Mouse (Mus musculus) midbrain, embryonic 13.5 days (tissue): Measurements from ENCODE around the gene Eif2s3x. TPM values are rescaled to one million over a fixed set of nuclear protein-coding genes. Genes with fewer than 3 reads are reported as not detected.

Source experiments
- ATAC-seq: fragments of 200-750 bp; cut with Nextera tagmentation; 2 replicates; pipeline ENCODE4 v1.8.0; 2017; ENCODE audit warnings: mild to moderate bottlenecking, moderate TSS enrichment, moderate library complexity
- H3K27ac ChIP-seq: fragments of 300-500 bp; sonication (generic); 2 replicates; pipeline ENCODE4 v1.5.1; 2015; ENCODE audit warnings: inconsistent platforms, mild to moderate bottlenecking, moderate library complexity
- H3K27me3 ChIP-seq: fragments of 300-500 bp; sonication (generic); 2 replicates; pipeline ENCODE4 v1.6.1; 2015; ENCODE audit warnings: mild to moderate bottlenecking, inconsistent platforms
- H3K36me3 ChIP-seq: fragments of 300-500 bp; sonication (generic); 2 replicates; pipeline ENCODE4 v1.6.1; 2015; ENCODE audit warnings: mild to moderate bottlenecking, inconsistent platforms
- H3K4me1 ChIP-seq: fragments of 300-500 bp; sonication (generic); replicated peaks from 2 replicates; pipeline ENCODE4 v1.6.1; 2015; ENCODE audit warnings: inconsistent platforms
- H3K4me2 ChIP-seq: fragments of 300-500 bp; sonication (generic); replicated peaks from 2 replicates; pipeline ENCODE4 v1.6.1; 2015; ENCODE audit warnings: moderate library complexity, mild to moderate bottlenecking, inconsistent platforms
- H3K4me3 ChIP-seq: fragments of 300-500 bp; sonication (generic); replicated peaks from 2 replicates; pipeline ENCODE4 v1.5.1; 2015; ENCODE audit warnings: mild to moderate bottlenecking, inconsistent platforms
- H3K9ac ChIP-seq: fragments of 300-500 bp; sonication (generic); replicated peaks from 2 replicates; pipeline ENCODE4 v1.6.1; 2015; ENCODE audit warnings: mild to moderate bottlenecking, inconsistent platforms
- H3K9me3 ChIP-seq: fragments of 300-500 bp; sonication (generic); 2 replicates; pipeline ENCODE4 v1.6.1; 2016; ENCODE audit warnings: mild to moderate bottlenecking, inconsistent platforms
- WGBS: fragments of 180-500 bp; shearing (Covaris S2); methylation state at CpG from one replicate; pipeline ENCODE4 v1.1.7; 2015; 5-methylcytosine and 5-hydroxymethylcytosine counted together
- polyA plus RNA-seq: library from polyadenylated mRNA; unstranded; fragments of >200 nt; fragmentation: Nextera tagmentation; extraction: Ambion mirVana; gene quantifications from 2 replicates; pipeline ENCODE4 v1.2.1, GENCODE M21; 2015

Eif2s3x gene
- polyA plus RNA-seq, 1 experiment from 2014 or later, result 103 TPM

DNA sequence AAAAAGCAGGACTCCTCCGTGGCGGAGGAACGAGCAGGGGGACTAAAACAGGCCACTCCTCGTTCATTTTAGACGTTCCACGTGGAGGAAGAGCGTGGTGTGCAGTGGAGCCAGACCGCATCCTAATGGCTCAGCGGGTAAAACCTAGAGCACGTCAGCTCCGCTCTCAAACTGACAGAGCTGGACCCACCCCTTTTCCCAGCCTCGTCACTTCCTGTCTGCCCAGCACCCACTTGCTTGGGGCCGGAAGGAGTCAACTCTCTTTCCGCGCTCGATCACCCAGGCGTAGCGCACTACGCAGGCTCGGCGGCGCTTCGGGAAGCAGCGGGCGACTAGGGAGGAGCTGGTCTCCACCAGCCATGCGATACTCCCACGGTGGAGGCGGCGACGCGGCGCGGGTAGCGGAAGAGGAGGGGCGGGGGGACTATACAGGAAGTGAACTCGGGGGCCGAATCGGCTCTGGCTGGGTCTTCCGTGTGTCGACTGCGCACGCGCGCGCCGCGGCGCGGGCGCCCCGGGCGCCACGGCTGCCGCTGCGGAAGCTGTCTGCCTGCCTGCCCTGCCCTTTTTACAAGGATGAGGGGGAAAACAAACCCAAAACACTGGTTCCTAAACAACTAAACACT is 34.8 kb downstream of the Eif2s3x start:
- H3K9me3 ChIP-seq, result no peaks in the 10 kb centered on the region
- peak overlapping the region; percentile 55 for H3K9ac ChIP-seq
- peak overlapping the region; percentile 48 for H3K4me3 ChIP-seq
- H3K27ac ChIP-seq, result peak overlapping the region; percentile 95
- no peaks in the 10 kb centered on the region for H3K36me3 ChIP-seq
- H3K4me2 ChIP-seq, result peak overlapping the region; percentile 58
- 1% methylated on average over 55 of the region's 55 CpGs for WGBS
- ATAC-seq, result peak; percentile 100
- peaks cover 6% of the 10 kb centered on the region; the same call in 1 of the 2 replicates for H3K4me1 ChIP-seq
- H3K27me3 ChIP-seq, result peaks cover 56% of the 10 kb centered on the region

DNA sequence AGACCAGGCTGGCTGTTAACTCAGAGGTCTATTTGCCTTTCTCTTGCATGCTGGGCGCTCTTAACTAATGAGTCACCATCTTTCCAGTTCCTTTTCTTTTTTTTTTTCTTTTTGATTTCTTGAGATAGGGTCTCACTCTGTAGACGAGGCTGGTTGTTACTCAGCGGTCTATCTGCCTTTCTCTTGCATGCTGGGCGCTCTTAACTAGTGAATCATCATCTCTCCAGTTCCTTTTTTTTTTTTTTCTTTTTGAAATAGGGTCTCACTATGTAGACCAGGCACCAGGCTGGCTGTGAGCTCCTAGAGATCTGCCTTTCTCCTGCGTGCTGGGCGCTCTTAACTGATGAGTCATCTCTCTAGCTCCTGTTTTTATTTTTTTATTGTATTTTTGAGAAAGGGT is 43.3 kb downstream of the Eif2s3x start:
- Histone ChIP-seq H3K4me3 (no peak overlapping the region), H3K4me1 (no peaks in the 10 kb centered on the region), H3K36me3 (no peaks in the 10 kb centered on the region), H3K9ac (no peak overlapping the region), H3K4me2 (no peak overlapping the region), H3K27me3 (peaks cover 85% of the 10 kb centered on the region), H3K9me3 (no peaks in the 10 kb centered on the region), H3K27ac (no peak overlapping the region)
- WGBS, result 78% methylated on average over 6 of the region's 6 CpGs
- ATAC-seq, result no peak

DNA sequence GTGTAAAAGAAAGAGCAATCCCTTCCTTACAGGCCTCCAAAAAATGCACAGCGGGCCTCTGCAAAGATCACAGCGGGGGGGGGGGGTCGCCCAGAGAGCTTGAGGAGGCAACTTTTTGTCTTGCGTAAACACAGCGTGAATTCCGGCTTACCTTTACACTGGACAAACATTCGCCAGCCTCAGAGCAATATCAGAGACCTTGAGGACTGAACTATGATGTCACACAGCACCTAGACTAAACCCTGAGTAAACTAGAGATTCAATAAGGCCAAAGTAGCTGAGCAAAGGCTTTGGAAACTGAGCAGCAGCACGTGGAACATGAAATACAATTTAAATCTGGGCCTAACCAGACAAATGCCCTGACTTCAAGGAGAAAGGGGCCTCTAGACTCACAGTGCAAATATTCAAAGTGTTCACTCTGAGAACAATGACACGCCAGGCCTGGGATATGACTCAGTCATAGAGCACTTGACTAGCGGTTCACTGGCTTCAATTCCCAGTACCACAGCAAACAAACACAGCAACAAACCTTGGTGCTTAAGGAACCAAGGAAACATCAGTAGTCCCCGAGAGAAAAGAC is 60.3 kb downstream of the Eif2s3x start:
- no peak overlapping the region for H3K9ac ChIP-seq
- no peaks in the 10 kb centered on the region for H3K36me3 ChIP-seq
- no peaks in the 10 kb centered on the region for H3K9me3 ChIP-seq
- H3K4me1 ChIP-seq, result no peaks in the 10 kb centered on the region
- 28% methylated on average over 11 of the region's 11 CpGs for WGBS
- no peak for ATAC-seq
- H3K4me3 ChIP-seq, result no peak overlapping the region
- H3K4me2 ChIP-seq, result no peak overlapping the region
- peaks cover 87% of the 10 kb centered on the region for H3K27me3 ChIP-seq
- H3K27ac ChIP-seq, result no peak overlapping the region

DNA sequence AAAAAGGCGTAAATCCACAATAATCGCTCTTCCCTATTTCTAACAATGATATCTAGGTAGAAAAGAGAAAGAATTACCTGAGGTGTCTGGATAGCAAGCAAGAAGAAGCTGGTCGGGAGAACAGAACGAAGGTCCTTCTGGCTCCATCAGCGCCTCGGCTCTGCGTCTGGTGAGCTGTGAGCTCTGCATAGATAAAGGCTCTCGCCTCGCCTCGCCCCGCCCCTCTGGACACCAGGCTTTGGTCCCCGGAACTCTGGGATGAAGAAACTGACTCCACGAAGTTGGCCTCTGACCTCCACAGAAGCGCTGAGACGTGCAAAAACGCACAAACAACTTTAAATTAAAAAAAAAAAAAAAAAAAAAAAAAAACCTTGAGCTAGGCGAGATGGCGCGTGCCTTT is 62.2 kb downstream of the Eif2s3x start:
- Histone ChIP-seq H3K4me3 (no peak overlapping the region), H3K36me3 (no peaks in the 10 kb centered on the region), H3K27ac (no peak overlapping the region), H3K9me3 (no peaks in the 10 kb centered on the region), H3K27me3 (peaks cover 85% of the 10 kb centered on the region), H3K9ac (no peak overlapping the region), H3K4me1 (no peaks in the 10 kb centered on the region), H3K4me2 (no peak overlapping the region)
- whole genome bisulfite sequencing, result 80% methylated on average over 19 of the region's 19 CpGs
- no peak for ATAC-seq

DNA sequence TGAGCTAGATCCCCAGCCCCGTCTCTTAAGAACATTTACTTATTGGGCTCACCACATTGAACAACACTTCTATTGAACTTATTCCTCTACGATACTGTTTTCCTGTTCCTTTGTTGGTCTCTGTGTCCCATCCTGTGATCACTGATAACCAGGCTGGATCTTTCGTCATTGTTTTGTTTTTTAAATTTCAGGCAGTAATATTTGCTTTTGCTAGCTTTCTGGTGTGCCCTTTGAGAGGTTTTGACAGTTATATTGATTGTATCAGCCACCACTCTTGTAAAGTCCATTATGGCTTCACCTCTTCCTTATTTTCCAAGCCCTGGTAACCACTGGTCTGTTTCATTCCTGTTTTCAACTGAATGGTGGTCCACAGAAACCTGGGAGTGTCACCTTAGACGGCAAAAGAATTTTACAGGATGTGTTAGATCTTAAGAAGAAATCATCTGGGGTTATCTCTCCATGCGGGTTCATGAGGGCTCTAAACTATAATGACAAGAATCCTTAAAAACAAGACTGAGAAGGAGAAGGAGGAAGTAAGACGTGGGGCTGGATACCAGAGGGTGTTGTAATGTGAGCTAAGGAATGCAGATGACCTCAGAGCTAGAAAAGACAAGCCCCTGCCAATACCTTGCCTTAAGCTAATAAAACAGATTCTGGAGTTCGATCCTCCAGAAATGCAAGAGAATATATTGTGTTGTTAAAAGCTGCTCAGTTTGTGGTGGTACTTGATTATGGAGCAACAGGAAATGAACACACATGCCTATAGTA is 70.5 kb downstream of the Eif2s3x start:
- no peak overlapping the region for H3K4me2 ChIP-seq
- no peak overlapping the region for H3K9ac ChIP-seq
- H3K9me3 ChIP-seq, result no peaks in the 10 kb centered on the region
- peaks cover 71% of the 10 kb centered on the region for H3K27me3 ChIP-seq
- 79% methylated on average over 7 of the region's 7 CpGs for WGBS
- no peaks in the 10 kb centered on the region for H3K4me1 ChIP-seq
- H3K4me3 ChIP-seq, result no peak overlapping the region
- H3K36me3 ChIP-seq, result no peaks in the 10 kb centered on the region
- H3K27ac ChIP-seq, result no peak overlapping the region
- ATAC-seq, result no peak

DNA sequence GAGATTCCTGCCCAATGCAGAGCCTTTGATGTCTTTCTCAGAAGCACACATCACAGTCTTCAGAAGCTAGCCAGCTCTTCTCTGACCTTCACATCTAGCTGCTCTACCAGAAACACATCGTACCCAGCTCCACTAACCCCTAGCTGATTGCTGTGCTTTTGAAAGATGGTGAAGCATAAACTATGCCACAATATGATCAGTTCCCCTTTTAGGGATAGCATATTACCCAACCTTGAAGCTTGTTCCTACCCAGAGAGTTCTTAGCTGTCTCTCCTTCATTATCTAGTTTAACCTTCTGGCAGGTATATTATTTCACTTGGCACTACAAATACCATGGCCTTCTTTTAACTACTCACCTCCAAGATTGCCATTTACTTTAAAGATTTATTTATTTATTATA is 72.6 kb downstream of the Eif2s3x start:
- H3K9ac ChIP-seq, result no peak overlapping the region
- ATAC-seq, result no peak
- H3K4me2 ChIP-seq, result no peak overlapping the region
- H3K27me3 ChIP-seq, result peaks cover 68% of the 10 kb centered on the region
- no peaks in the 10 kb centered on the region for H3K4me1 ChIP-seq
- no peak overlapping the region for H3K4me3 ChIP-seq
- no peaks in the 10 kb centered on the region for H3K9me3 ChIP-seq
- no peaks in the 10 kb centered on the region for H3K36me3 ChIP-seq
- no peak overlapping the region for H3K27ac ChIP-seq
- WGBS, result 93% methylated on average over 1 of the region's 1 CpGs

Other genes starting within 250 kb of the Eif2s3x start
- gene AU015836, start 244.2 kb downstream of the Eif2s3x start, polyA plus RNA-seq, result not detected in 2 replicates
- 29.7 and 31.0 TPM in 2 replicates for gene Zfx, start 89.2 kb downstream of the Eif2s3x start, polyA plus RNA-seq
- 10.5 and 11.1 TPM in 2 replicates for gene Klhl15, start 21.7 kb upstream of the Eif2s3x start, polyA plus RNA-seq
- 0.10 and 0.15 TPM in 2 replicates for gene Fam90a1b, start 153.9 kb upstream of the Eif2s3x start, polyA plus RNA-seq
- 128 and 135 TPM in 2 replicates for gene Apoo, start 154.3 kb upstream of the Eif2s3x start, polyA plus RNA-seq